Mouse (Mus musculus) lung, embryonic 14.5 days (tissue): ENCODE measurements around the gene Rnf26. TPM values are rescaled to one million over a fixed set of nuclear protein-coding genes. Genes with fewer than 3 reads are reported as not detected.
"Not testable (repeated sequence)": the region's sequence is repeated elsewhere in the genome, so short reads cannot be mapped to it uniquely, and the experiment has no call there.

ENCODE experiments used
- ATAC-seq: fragments of 200-750 bp; cut with Nextera tagmentation; 2 replicates; pipeline ENCODE4 v1.8.0; 2017; ENCODE audit warnings: mild to moderate bottlenecking, moderate TSS enrichment, moderate library complexity; ENCODE audit not compliant: insufficient read depth
- DNase-seq: peaks from one replicate; pipeline ENCODE4 v3.0.0-alpha.2; 2015
- H3K27ac ChIP-seq: fragments of 300-500 bp; sonication (generic); 2 replicates; pipeline ENCODE4 v1.5.1; 2014; ENCODE audit warnings: low read depth, mild to moderate bottlenecking, moderate library complexity
- H3K27me3 ChIP-seq: fragments of 300-500 bp; sonication (generic); 2 replicates; pipeline ENCODE4 v1.6.1; 2014; ENCODE audit warnings: low read length, control low read depth; ENCODE audit not compliant: insufficient read depth
- H3K36me3 ChIP-seq: fragments of 300-500 bp; sonication (generic); 2 replicates; pipeline ENCODE4 v1.6.1; 2014; ENCODE audit warnings: control low read depth; ENCODE audit not compliant: insufficient read depth
- H3K4me1 ChIP-seq: fragments of 300-500 bp; sonication (generic); 2 replicates; pipeline ENCODE4 v1.6.1; 2014; ENCODE audit warnings: antibody characterized with exemption, control low read depth; ENCODE audit not compliant: insufficient read depth
- H3K4me2 ChIP-seq: fragments of 300-500 bp; sonication (generic); 2 replicates; pipeline ENCODE4 v1.6.1; 2014; ENCODE audit warnings: mild to moderate bottlenecking
- H3K4me3 ChIP-seq: fragments of 300-500 bp; sonication (generic); 2 replicates; pipeline ENCODE4 v1.5.1; 2014; ENCODE audit warnings: low read depth, low read length
- H3K9ac ChIP-seq: fragments of 300-500 bp; sonication (generic); 2 replicates; pipeline ENCODE4 v1.6.1; 2014
- H3K9me3 ChIP-seq: fragments of 300-500 bp; sonication (generic); 2 replicates; pipeline ENCODE4 v1.6.1; 2016; ENCODE audit warnings: low read depth, low read length, control low read depth
- CTCF ChIP-seq: IDR thresholded peaks from 2 replicates; pipeline ENCODE4 v1.5.1; 2016; ENCODE audit warnings: antibody characterized with exemption, low read depth
- WGBS: fragments of 180-500 bp; shearing (Covaris S2); extraction: QIAGEN DNeasy Blood & Tissue Kit; methylation state at CpG from one replicate; pipeline ENCODE4 v1.1.7; 2014; 5-methylcytosine and 5-hydroxymethylcytosine counted together
- polyA plus RNA-seq: library from polyadenylated mRNA; unstranded; fragments of >200 nt; fragmentation: Nextera tagmentation; extraction: Ambion mirVana; gene quantifications from 2 replicates; pipeline ENCODE4 v1.2.1, GENCODE M21; 2014

Rnf26 gene
- polyA plus RNA-seq, 1 experiment from 2014 or later: 89.2 TPM

DNA sequence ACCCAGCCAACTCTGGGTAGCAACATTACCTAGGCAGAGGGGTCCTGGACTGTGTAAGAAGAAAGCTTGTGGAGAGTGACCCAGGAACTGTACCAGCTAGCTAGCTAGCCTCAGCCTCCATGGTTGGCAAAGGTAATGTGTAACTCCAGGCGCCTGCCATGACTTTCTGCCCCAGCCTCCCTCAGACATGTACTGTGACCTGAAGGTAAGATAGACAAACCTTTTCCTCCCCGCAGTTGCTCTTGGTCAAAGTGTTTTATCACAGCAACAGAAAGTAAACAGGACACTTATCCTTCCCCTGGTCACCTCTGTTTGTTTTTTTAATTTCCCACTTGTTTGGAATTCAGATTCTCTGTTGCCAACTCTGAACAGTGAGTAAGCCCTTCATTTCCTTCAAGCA, 1.1 kb upstream of the Rnf26 start:
- DNase-seq (no peak), ATAC-seq (no peak)
- Histone ChIP-seq H3K4me1 (peaks cover 7% of the 10 kb centered on the region), H3K27me3 (no peaks in the 10 kb centered on the region), H3K27ac (no peak overlapping the region), H3K36me3 (peaks cover 10% of the 10 kb centered on the region; the same call in 1 of the 2 replicates), H3K4me2 (peak overlapping the region; percentile 53; the same call in 1 of the 2 replicates), H3K9ac (no peak overlapping the region), H3K4me3 (no peak overlapping the region), H3K9me3 (no peaks in the 10 kb centered on the region)
- TF ChIP-seq CTCF: no peak
- 58% methylated on average over 2 of the region's 2 CpGs for WGBS

DNA sequence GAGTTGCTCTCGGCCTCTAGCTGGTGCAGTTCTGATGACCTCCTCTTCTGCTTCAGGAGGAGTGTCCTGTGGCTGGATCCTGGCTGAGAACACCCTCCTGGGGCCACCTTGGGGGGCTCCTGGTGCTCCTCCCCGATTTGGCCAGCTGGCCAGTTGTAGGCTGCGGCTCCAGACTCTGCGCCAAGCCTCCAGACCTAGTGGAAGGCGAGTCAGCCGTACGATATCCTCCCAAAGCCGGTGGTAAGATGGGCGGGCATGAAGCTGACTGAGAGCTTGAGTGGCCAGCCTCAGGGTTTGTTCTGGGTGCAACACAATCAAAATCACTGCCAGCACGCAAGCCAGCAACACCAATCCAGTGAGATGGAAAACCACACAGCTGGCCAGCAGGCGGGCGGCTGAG, 1.4 kb downstream of the Rnf26 start:
- peaks cover 21% of the 10 kb centered on the region for H3K4me1 ChIP-seq
- H3K36me3 ChIP-seq: peaks cover 29% of the 10 kb centered on the region
- DNase-seq, ATAC-seq, H3K27me3 ChIP-seq, H3K9me3 ChIP-seq, H3K27ac ChIP-seq, H3K9ac ChIP-seq: not testable (repeated sequence)
- 48% methylated on average over 10 of the region's 12 CpGs for WGBS
- peak overlapping the region; percentile 74; the same call in 1 of the 2 replicates for H3K4me3 ChIP-seq
- peak overlapping the region; percentile 60 for H3K4me2 ChIP-seq

DNA sequence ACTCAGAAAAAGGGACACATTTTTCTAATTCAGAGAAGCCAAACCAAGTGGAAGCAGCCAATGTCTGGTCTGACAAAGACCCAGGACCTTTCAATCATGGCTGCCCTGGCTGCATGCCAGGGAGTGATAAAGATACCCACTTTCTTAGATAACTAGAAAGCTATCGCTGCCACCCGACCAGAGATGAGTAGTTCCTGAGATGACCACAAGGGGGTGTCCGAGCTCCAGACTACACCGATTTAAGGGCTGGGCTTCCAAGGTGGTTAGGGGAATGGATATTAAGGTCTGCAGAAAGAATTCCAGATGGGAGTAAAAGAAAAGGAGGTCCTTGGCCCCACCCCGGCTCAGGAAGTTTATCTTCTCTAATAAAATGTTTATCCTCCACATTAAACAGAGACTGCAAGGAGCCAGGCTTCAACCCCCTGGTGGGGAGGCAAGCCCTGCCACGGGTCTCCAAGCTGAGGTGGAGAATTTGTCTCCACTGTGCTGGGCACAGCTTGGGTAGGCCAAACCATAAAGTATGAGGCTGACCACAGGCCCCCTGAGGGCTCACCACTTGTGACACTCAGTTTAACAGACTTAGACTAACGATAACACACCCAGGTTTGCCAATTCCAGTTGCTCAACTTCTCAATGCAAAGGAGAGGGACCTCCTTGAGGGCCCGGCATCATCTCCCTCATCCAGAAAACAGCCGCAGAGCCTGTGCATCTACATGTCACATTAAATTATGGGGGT, 3.8 kb downstream of the Rnf26 start:
- H3K9ac ChIP-seq: peak overlapping the region; percentile 41; the same call in 1 of the 2 replicates
- DNase-seq (peak; percentile 87), ATAC-seq (no peak)
- no peaks in the 10 kb centered on the region for H3K27me3 ChIP-seq
- peak overlapping the region; percentile 27 for H3K4me3 ChIP-seq
- no peak overlapping the region for H3K27ac ChIP-seq
- 18% methylated on average over 9 of the region's 9 CpGs for WGBS
- no peaks in the 10 kb centered on the region for H3K9me3 ChIP-seq
- H3K4me1 ChIP-seq: peaks cover 27% of the 10 kb centered on the region
- H3K4me2 ChIP-seq: peak overlapping the region; percentile 59
- peak; percentile 85 for TF ChIP-seq CTCF
- H3K36me3 ChIP-seq: peaks cover 41% of the 10 kb centered on the region

DNA sequence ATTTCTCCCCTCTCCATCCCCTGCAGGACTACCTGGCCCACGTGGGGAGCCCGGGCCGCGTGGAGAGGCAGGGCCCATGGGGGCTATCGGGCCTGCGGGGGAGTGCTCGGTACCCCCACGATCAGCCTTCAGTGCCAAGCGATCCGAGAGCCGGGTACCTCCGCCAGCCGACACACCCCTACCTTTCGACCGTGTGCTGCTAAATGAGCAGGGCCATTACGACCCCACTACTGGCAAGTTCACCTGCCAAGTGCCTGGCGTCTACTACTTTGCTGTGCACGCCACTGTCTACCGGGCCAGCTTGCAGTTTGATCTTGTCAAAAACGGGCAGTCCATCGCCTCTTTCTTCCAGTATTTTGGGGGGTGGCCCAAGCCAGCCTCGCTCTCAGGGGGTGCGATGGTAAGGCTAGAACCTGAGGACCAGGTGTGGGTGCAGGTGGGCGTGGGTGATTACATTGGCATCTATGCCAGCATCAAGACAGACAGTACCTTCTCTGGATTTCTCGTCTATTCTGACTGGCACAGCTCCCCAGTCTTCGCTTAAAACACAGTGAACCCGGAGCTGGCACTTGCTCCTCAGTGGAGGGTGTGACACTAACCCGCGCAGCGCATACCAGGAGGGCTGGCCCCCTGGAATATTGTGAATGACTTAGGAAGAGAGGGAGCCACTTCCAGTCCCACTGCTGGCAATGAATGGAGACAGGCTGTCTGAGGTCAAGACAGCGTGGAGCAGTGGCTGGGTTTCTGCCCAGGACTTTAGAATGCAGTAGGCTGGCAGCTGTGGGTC, 4.9 kb downstream of the Rnf26 start:
- Histone ChIP-seq H3K27me3 (no peaks in the 10 kb centered on the region), H3K4me2 (peak overlapping the region; percentile 59), H3K4me3 (peak overlapping the region; percentile 27; the same call in 1 of the 2 replicates), H3K4me1 (peaks cover 27% of the 10 kb centered on the region), H3K9ac (no peak overlapping the region), H3K9me3 (no peaks in the 10 kb centered on the region), H3K36me3 (peaks cover 47% of the 10 kb centered on the region), H3K27ac (no peak overlapping the region)
- DNase-seq (no peak), ATAC-seq (no peak)
- TF ChIP-seq CTCF: no peak
- 80% methylated on average over 31 of the region's 31 CpGs for WGBS

DNA sequence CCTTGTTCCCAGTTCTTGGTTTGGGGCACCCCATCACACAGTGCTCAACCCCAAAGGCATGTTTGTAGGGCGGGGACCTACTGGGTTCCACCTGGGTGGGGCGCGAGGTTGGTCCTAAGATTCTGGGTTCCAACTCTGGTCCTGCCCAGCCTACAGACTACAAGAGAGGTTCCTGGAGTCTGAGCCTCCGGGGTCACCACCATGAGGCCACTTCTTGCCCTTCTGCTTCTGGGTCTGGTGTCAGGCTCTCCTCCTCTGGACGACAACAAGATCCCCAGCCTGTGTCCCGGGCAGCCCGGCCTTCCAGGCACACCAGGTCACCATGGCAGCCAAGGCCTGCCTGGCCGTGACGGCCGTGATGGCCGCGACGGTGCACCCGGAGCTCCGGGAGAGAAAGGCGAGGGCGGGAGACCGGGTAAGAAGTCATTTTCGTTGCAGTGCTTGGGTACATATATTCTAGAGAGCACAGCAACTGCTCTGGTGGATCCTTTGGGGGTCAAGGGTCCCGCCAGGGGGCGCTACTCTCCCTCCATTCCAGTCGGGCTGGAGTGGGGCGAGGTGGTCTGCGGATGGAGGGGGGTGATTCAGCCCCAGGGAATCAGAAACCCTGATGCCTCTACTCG, 5.6 kb downstream of the Rnf26 start:
- TF ChIP-seq CTCF: peak; percentile 53
- Histone ChIP-seq H3K27me3 (no peaks in the 10 kb centered on the region), H3K4me3 (peak overlapping the region; percentile 27), H3K9me3 (no peaks in the 10 kb centered on the region), H3K36me3 (peaks cover 47% of the 10 kb centered on the region), H3K4me2 (peak overlapping the region; percentile 59), H3K9ac (peak overlapping the region; percentile 20; the same call in 1 of the 2 replicates), H3K4me1 (peaks cover 27% of the 10 kb centered on the region), H3K27ac (peak overlapping the region; percentile 91)
- DNase-seq (peak; percentile 61), ATAC-seq (no peak; the same call in none of the 2 replicates)
- 45% methylated on average over 25 of the region's 25 CpGs for WGBS

DNA sequence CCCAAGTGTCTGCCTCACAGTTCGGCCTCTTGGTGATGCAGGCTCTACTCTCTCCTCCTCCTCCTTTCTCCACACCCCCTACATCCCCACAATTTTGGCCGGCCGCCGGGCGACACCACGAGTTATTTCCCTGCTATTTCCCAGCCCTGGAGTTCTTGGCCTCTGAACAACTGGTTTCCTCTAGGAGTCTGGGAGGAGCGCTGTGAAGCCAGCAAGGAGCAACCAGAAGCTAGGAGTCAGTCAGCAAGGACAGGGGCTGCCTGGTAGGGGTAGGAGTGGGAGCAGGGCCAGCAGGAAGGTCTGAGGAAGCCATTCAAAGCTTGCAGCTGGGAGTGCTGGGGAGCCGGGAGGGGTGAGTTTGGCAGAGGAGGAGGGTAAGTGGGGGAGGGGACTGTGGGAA, 6.2 kb downstream of the Rnf26 start, which contains the start of gene C1qtnf5:
C1qtnf5 (plus strand) TSS at position 136 of the 400 bp plus-strand sequence.
- WGBS: 21% methylated on average over 8 of the region's 8 CpGs
- peak within 1 kb of the TSS; percentile 20; the same call in 1 of the 2 replicates for H3K9ac ChIP-seq
- peak within 1 kb of the TSS; percentile 27 for H3K4me3 ChIP-seq
- no peaks in the 10 kb centered on the region for H3K9me3 ChIP-seq
- peaks cover 47% of the 10 kb centered on the region for H3K36me3 ChIP-seq
- peak; percentile 15; the same call in 1 of the 2 replicates for TF ChIP-seq CTCF
- peak within 1 kb of the TSS; percentile 91 for H3K27ac ChIP-seq
- DNase-seq (peak; percentile 95), ATAC-seq (peak; percentile 85)
- peaks cover 27% of the 10 kb centered on the region for H3K4me1 ChIP-seq
- no peaks in the 10 kb centered on the region for H3K27me3 ChIP-seq
- peak within 1 kb of the TSS; percentile 59 for H3K4me2 ChIP-seq
